11 mouse cellular contexts compared by ENCODE assay signal in the genomic region with DNA sequence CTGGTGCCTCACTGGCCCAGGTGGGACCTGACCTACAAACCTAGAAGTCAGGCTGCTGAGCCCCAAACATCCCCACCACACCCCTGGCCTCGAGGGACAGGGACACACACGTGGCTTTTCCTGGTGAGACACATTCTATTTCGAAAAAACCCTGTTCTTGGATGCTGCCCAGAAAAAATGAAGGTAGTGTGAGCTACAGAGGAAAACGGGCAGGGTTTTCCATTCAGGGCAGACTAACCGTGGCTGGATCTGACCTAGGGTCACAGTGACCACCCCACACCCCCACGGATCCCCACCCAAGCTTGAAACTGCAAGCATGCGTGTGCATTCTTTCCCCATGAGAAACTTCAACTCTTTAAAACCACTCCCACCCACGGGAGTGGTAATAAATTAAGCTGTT.
DNase-seq lines count a peak whose midpoint lies in the region; TF ChIP-seq lines count a peak whose summit lies in the region.
"Had no signal": no experiment of that assay in that cellular context is flagged by ENCODE, and none has a peak within 500 bp of the region (broad histone marks: within the 10 kb centered on the region; RNA-seq: fewer than 3 reads in every experiment).

No protein-coding gene starts in this region.

- H3K27me3 ChIP-seq in embryonic facial prominence, embryonic 10.5 days (replicated peaks; ENCODE audit: low read depth, poor library complexity, severe bottlenecking), result no peaks in the 10 kb centered on the region

- H3K9me3 ChIP-seq in embryonic facial prominence, embryonic 10.5 days, result no peaks in the 10 kb centered on the region

- no peak overlapping the region for H3K4me3 ChIP-seq in embryonic facial prominence, embryonic 10.5 days
- no peak overlapping the region for H3K4me3 ChIP-seq in lung, adult 2 months (replicated peaks; ENCODE audit: extremely low read depth, low read depth, low read length)
- H3K4me3 ChIP-seq: layer of hippocampus, adult 2 months had no signal

- H3K36me3 ChIP-seq in embryonic facial prominence, embryonic 10.5 days (replicated peaks), result no peaks in the 10 kb centered on the region

- H3K4me1 ChIP-seq in embryonic facial prominence, embryonic 10.5 days, result peaks cover 24% of the 10 kb centered on the region
- H3K4me1 ChIP-seq in lung, adult 2 months (ENCODE audit: control insufficient read depth, insufficient read depth, low read length), result peaks cover 4% of the 10 kb centered on the region

- no peak for TF ChIP-seq CTCF in lung, adult 2 months (IDR thresholded peaks at IDR 0.05; ENCODE audit: insufficient read depth, low read length)

- peak overlapping the region; percentile 37 for H3K27ac ChIP-seq in embryonic facial prominence, embryonic 10.5 days (replicated peaks)
- H3K27ac ChIP-seq: layer of hippocampus, adult 2 months had no signal

- TF ChIP-seq POLR2A in lung, adult 2 months (IDR thresholded peaks at IDR 0.05; ENCODE audit: borderline replicate concordance, extremely low read depth, low read depth, low read length), result no peak

- intact Hi-C loops in heart, postnatal 25 days (cut with DNase I), result no loop called here

- DNase-seq in heart, adult 11 months, result peak; percentile 94
- DNase-seq in heart, postnatal 25 days (ENCODE audit: low spot score), result no peak
- peak; percentile 34 for DNase-seq in kidney, postnatal 10 days
- DNase-seq in kidney, adult 8-10 months, result no peak
- peak; percentile 31 for DNase-seq in 3T3-L1 (ENCODE audit: low read depth, low spot score)
- no peak for DNase-seq in embryonic facial prominence, embryonic 10.5 days (ENCODE audit: low spot score)
- no peak for DNase-seq in left cerebral cortex, adult 11 months (ENCODE audit: low spot score)
- DNase-seq in lung, adult 2 months, result no peak
- DNase-seq: cerebellum, adult 8-10 months; right cerebral cortex, postnatal 25 days had no signal

- 59% methylated on average over 8 of the region's 8 CpGs for WGBS in embryonic facial prominence, embryonic 10.5 days
- WGBS in lung, adult 2 months, result 35% methylated on average over 8 of the region's 8 CpGs

Comparison
In these comparisons a context has a peak if more than half of its experiments do, and no peak if none do; other contexts are left out.
1. DNase-seq: peak in heart, adult 11 months (single experiment), kidney, postnatal 10 days (single experiment) and 3T3-L1 (single experiment); none in heart, postnatal 25 days (single experiment), kidney, adult 8-10 months (0 of 2), embryonic facial prominence, embryonic 10.5 days (single experiment), left cerebral cortex, adult 11 months (single experiment) and lung, adult 2 months (single experiment).